Comparison of ENCODE assay signal across 15 mouse cellular contexts in the genomic region with DNA sequence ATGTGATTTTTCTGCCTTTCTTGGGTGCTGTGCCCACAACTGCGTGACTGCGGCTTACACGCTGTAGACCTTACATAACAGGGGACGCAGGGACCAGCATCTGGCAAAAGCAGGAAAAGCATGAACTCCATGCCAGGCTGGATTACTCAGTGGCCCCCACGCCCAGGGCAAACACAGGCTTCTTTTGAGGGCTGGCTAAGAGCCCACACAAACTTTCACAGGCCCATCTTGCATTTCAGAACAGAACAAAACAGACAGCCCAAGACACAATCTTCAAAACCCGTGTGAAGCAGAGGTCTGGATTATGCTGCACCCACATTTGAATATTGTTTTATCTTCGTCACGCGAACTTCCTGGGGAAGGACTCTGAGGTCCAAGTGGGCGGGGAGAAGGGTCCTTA. TPM values are rescaled to one million over a fixed set of nuclear protein-coding genes. Genes with fewer than 3 reads are reported as not detected.
DNase-seq lines count a peak whose midpoint lies in the region; ATAC-seq and TF ChIP-seq lines count a peak whose summit lies in the region.
"Had no signal": no experiment of that assay in that cellular context is flagged by ENCODE, and none has a peak within 500 bp of the region (broad histone marks: within the 10 kb centered on the region; RNA-seq: fewer than 3 reads in every experiment).

No protein-coding gene starts in this region.

- H3K9ac ChIP-seq in heart, embryonic 11.5 days (ENCODE audit: low read depth, low read length): no peak overlapping the region
- no peak overlapping the region for H3K9ac ChIP-seq in limb, embryonic 13.5 days
- H3K9ac ChIP-seq: intestine, embryonic 15.5 days; neural tube, embryonic 15.5 days had no signal

- ATAC-seq in heart, embryonic 11.5 days (replicated peaks; ENCODE audit: insufficient number of reproducible peaks, low FRiP score, low TSS enrichment): no peak
- ATAC-seq in limb, embryonic 13.5 days (ENCODE audit: low FRiP score, low read depth): no peak
- ATAC-seq: intestine, embryonic 15.5 days had no signal

- no peaks in the 10 kb centered on the region for H3K9me3 ChIP-seq in heart, embryonic 11.5 days (replicated peaks; ENCODE audit: control insufficient read depth, low read length)
- no peaks in the 10 kb centered on the region for H3K9me3 ChIP-seq in limb, embryonic 13.5 days
- H3K9me3 ChIP-seq: forebrain, embryonic 10.5 days; hindbrain, embryonic 10.5 days; intestine, embryonic 15.5 days; neural tube, embryonic 15.5 days had no signal

- no peak overlapping the region for H3K4me2 ChIP-seq in heart, embryonic 11.5 days
- no peak overlapping the region for H3K4me2 ChIP-seq in limb, embryonic 13.5 days (replicated peaks)
- H3K4me2 ChIP-seq: intestine, embryonic 15.5 days; neural tube, embryonic 15.5 days had no signal

- no peaks in the 10 kb centered on the region for H3K79me3 ChIP-seq in C2C12 (ENCODE audit: low read depth)

- no peak overlapping the region for H3ac ChIP-seq in C2C12 (ENCODE audit: control insufficient read depth, insufficient read length, low read depth)

- no peak for TF ChIP-seq CTCF in C2C12 (IDR thresholded peaks at IDR 0.05; ENCODE audit: control insufficient read depth, insufficient read depth, insufficient read length)

- H3K79me2 ChIP-seq in C2C12 (ENCODE audit: control insufficient read depth, insufficient read depth): no peaks in the 10 kb centered on the region

- H3K4me1 ChIP-seq in heart, embryonic 11.5 days (ENCODE audit: control insufficient read depth, insufficient read depth, low read length): no peaks in the 10 kb centered on the region
- H3K4me1 ChIP-seq in limb, embryonic 13.5 days: peaks cover 23% of the 10 kb centered on the region
- H3K4me1 ChIP-seq: intestine, embryonic 15.5 days had no signal

- no peak overlapping the region for H3K27ac ChIP-seq in heart, embryonic 11.5 days (ENCODE audit: low read depth, low read length)
- H3K27ac ChIP-seq in limb, embryonic 13.5 days: peak overlapping the region; percentile 56; the same call in 1 of the 2 replicates
- H3K27ac ChIP-seq: forebrain, embryonic 10.5 days; hindbrain, embryonic 10.5 days; intestine, embryonic 15.5 days; neural tube, embryonic 15.5 days had no signal

- peaks cover 29% of the 10 kb centered on the region for H3K27me3 ChIP-seq in heart, embryonic 11.5 days (ENCODE audit: control insufficient read depth, insufficient read depth, low read length)
- H3K27me3 ChIP-seq in C2C12 (ENCODE audit: control insufficient read depth, insufficient read depth, insufficient read length): no peaks in the 10 kb centered on the region
- H3K27me3 ChIP-seq in limb, embryonic 13.5 days: peaks cover 26% of the 10 kb centered on the region

- 81% methylated on average over 10 of the region's 10 CpGs for WGBS in heart, embryonic 11.5 days (ENCODE audit: insufficient replicate concordance)
- 79% methylated on average over 10 of the region's 10 CpGs for WGBS in limb, embryonic 13.5 days

- no peak overlapping the region for H3K4me3 ChIP-seq in heart, embryonic 11.5 days (ENCODE audit: low read depth, low read length)
- H3K4me3 ChIP-seq in C2C12 (ENCODE audit: insufficient read depth, poor library complexity, severe bottlenecking): no peak overlapping the region
- H3K4me3 ChIP-seq in limb, embryonic 13.5 days: no peak overlapping the region
- H3K4me3 ChIP-seq: forebrain, embryonic 10.5 days; hindbrain, embryonic 10.5 days; intestine, embryonic 15.5 days; neural tube, embryonic 15.5 days had no signal

- no peaks in the 10 kb centered on the region for H3K36me3 ChIP-seq in heart, embryonic 11.5 days (ENCODE audit: control insufficient read depth, insufficient read depth, low read length)
- no peaks in the 10 kb centered on the region for H3K36me3 ChIP-seq in C2C12 (ENCODE audit: control insufficient read depth, insufficient read depth)
- no peaks in the 10 kb centered on the region for H3K36me3 ChIP-seq in limb, embryonic 13.5 days
- H3K36me3 ChIP-seq: forebrain, embryonic 10.5 days; hindbrain, embryonic 10.5 days; intestine, embryonic 15.5 days; neural tube, embryonic 15.5 days had no signal

- peak; percentile 30 for DNase-seq in heart, adult 8-10 months (ENCODE audit: low spot score)
- DNase-seq in fibroblast of lung, adult 2 months (ENCODE audit: low read depth): peak; percentile 84
- no peak for DNase-seq in adrenal gland, postnatal 25 days
- no peak for DNase-seq in spleen, postnatal 36 days (ENCODE audit: low spot score in 2 of 2)
- DNase-seq in cerebellum, adult 11-12 months: no peak
- DNase-seq: adrenal gland, postnatal 14 days; kidney, postnatal 10 days; liver had no signal

TF ChIP-seq in C2C12, 6 proteins besides CTCF, POLR2A, EP300 and RAD21:
- TF ChIP-seq CEBPB (IDR thresholded peaks at IDR 0.05; ENCODE audit: low read depth): no peak
- no peak for TF ChIP-seq MYOG (IDR thresholded peaks at IDR 0.05; ENCODE audit: control insufficient read depth, extremely low read depth, insufficient read length)
- TF ChIP-seq MYOD1 (IDR thresholded peaks at IDR 0.05; ENCODE audit: control insufficient read depth, insufficient read length, low read depth): no peak
- TF ChIP-seq MAX (IDR thresholded peaks at IDR 0.05): peak; percentile 76
- TF ChIP-seq USF1 (IDR thresholded peaks at IDR 0.05; ENCODE audit: low read depth): no peak
- no peak for TF ChIP-seq FOSL1 (IDR thresholded peaks at IDR 0.05; ENCODE audit: insufficient read depth, low read length, poor library complexity, severe bottlenecking)

RNA-seq across cellular contexts. Expression of gene Aldh3a1, which starts 1.0 kb away (rescaled TPM):
- 1 to 10 TPM; 1.2 to 1.8 (median 1.5) TPM for total RNA-seq in heart, adult 8-10 months (2022)
- not detected in 2 replicates for polyA plus RNA-seq in heart, embryonic 11.5 days (2014; fragmentation: Nextera tagmentation; extraction: Ambion mirVana)
- 19.7 TPM for polyA plus RNA-seq in C2C12 (2012; fragmentation: generic; extraction: Trizol)
- polyA plus RNA-seq in limb, embryonic 13.5 days (2015; fragmentation: Nextera tagmentation; extraction: Ambion mirVana): 0.36 and 0.43 TPM in 2 replicates
- total RNA-seq in adrenal gland, postnatal 25 days (2021): 0.88 and 1.1 TPM in 2 replicates
- total RNA-seq: adrenal gland, postnatal 14 days had no signal
- polyA plus RNA-seq: forebrain, embryonic 10.5 days; hindbrain, embryonic 10.5 days; intestine, embryonic 15.5 days had no signal

RNA-seq across cellular contexts. Expression of gene Usp22, which starts 33.5 kb away (rescaled TPM):
- 10 to 100 TPM; 29.3 to 38.2 (median 30.3) TPM for total RNA-seq in heart, adult 8-10 months (2022)
- polyA plus RNA-seq in heart, embryonic 11.5 days (2014; fragmentation: Nextera tagmentation; extraction: Ambion mirVana): 95.0 and 111 TPM in 2 replicates
- polyA plus RNA-seq in C2C12 (2012; fragmentation: generic; extraction: Trizol): 42.6 TPM
- 173 and 184 TPM in 2 replicates for polyA plus RNA-seq in limb, embryonic 13.5 days (2015; fragmentation: Nextera tagmentation; extraction: Ambion mirVana)
- 68.9 and 103 TPM in 2 replicates for total RNA-seq in adrenal gland, postnatal 25 days (2021)

RNA-seq across cellular contexts. Expression of gene Aldh3a2, which starts 58.9 kb away (rescaled TPM):
- total RNA-seq in heart, adult 8-10 months (2022): 10 to 100 TPM; 32.4 to 40.9 (median 34.3) TPM
- 26.1 and 33.5 TPM in 2 replicates for polyA plus RNA-seq in heart, embryonic 11.5 days (2014; fragmentation: Nextera tagmentation; extraction: Ambion mirVana)
- polyA plus RNA-seq in C2C12 (2012; fragmentation: generic; extraction: Trizol): 15.8 TPM
- 23.7 and 26.7 TPM in 2 replicates for polyA plus RNA-seq in limb, embryonic 13.5 days (2015; fragmentation: Nextera tagmentation; extraction: Ambion mirVana)
- total RNA-seq in adrenal gland, postnatal 25 days (2021): 54.9 and 69.0 TPM in 2 replicates

Comparison
In these comparisons a context has a peak if more than half of its experiments do, and no peak if none do; other contexts are left out.
1. DNase-seq: peak in heart, adult 8-10 months (single experiment) and fibroblast of lung, adult 2 months (single experiment); none in adrenal gland, postnatal 25 days (single experiment), spleen, postnatal 36 days (0 of 2) and cerebellum, adult 11-12 months (single experiment).
2. RNA of gene Aldh3a1, which starts 1.0 kb away (polyA plus RNA-seq): 19.7 TPM in C2C12 (single experiment); 0.36 to 0.43 TPM in limb, embryonic 13.5 days and not detected in heart, embryonic 11.5 days; every median in the first group is over 10 times any median in the second.